Mouse (Mus musculus) myocyte (in vitro differentiated cells): ENCODE measurements around the gene Rbm47. TPM values are rescaled to one million over a fixed set of nuclear protein-coding genes. Genes with fewer than 3 reads are reported as not detected.

Experiments
- H3K27me3 ChIP-seq: one replicate; pipeline ENCODE4 v1.6.1; 2011; ENCODE audit not compliant: control insufficient read depth, insufficient read depth, insufficient read length
- H3K36me3 ChIP-seq: one replicate; pipeline ENCODE4 v1.6.1; 2011; ENCODE audit not compliant: control insufficient read depth, insufficient read depth
- H3K4me2 ChIP-seq: one replicate; pipeline ENCODE4 v1.6.1; 2011; ENCODE audit warnings: low read depth, control low read depth
- H3K4me3 ChIP-seq: one replicate; pipeline ENCODE4 v1.5.1; 2011; ENCODE audit warnings: mild to moderate bottlenecking, control low read depth, moderate library complexity
- H3K79me2 ChIP-seq: one replicate; pipeline ENCODE4 v1.6.1; 2011; ENCODE audit not compliant: control insufficient read depth, insufficient read depth
- H3ac ChIP-seq: one replicate; pipeline ENCODE4 v1.6.1; 2011; ENCODE audit not compliant: control insufficient read depth, insufficient read length
- CEBPB ChIP-seq: IDR thresholded peaks from 2 replicates; pipeline ENCODE4 v1.6.1; 2011; ENCODE audit warnings: mild to moderate bottlenecking, moderate library complexity; ENCODE audit not compliant: poor library complexity, insufficient read depth, severe bottlenecking
- E2F4 ChIP-seq: IDR thresholded peaks from one replicate; pipeline ENCODE4 v1.6.1; 2011; ENCODE audit warnings: mild to moderate bottlenecking, control low read depth, moderate library complexity; ENCODE audit not compliant: insufficient read depth
- MAX ChIP-seq: IDR thresholded peaks from one replicate; pipeline ENCODE4 v1.6.1; 2011; ENCODE audit warnings: low read depth, mild to moderate bottlenecking, control low read depth
- MYOD1 ChIP-seq, 3 experiments: IDR thresholded peaks; one replicate each; pipeline ENCODE4 v1.6.1; 2011; ENCODE audit warnings: control low read depth in 2 of 3, low read depth in 2 of 3, mild to moderate bottlenecking in 2 of 3, moderate library complexity in 1 of 3; ENCODE audit not compliant: insufficient read length in 2 of 3, control insufficient read depth in 1 of 3
- MYOG ChIP-seq, 3 experiments: IDR thresholded peaks; one replicate each; pipeline ENCODE4 v1.6.1; 2011; ENCODE audit warnings: control low read depth in 2 of 3, low read depth in 2 of 3, mild to moderate bottlenecking in 2 of 3; ENCODE audit not compliant: insufficient read length in 2 of 3, control insufficient read depth in 1 of 3, insufficient read depth in 1 of 3
- POLR2A ChIP-seq: IDR thresholded peaks from one replicate; pipeline ENCODE4 v1.6.1; 2011; ENCODE audit warnings: low read depth, mild to moderate bottlenecking, control low read depth, moderate library complexity; ENCODE audit not compliant: insufficient read length
- POLR2AphosphoS2 ChIP-seq: IDR thresholded peaks from one replicate; pipeline ENCODE4 v1.6.1; 2011; ENCODE audit warnings: low read depth, control low read depth; ENCODE audit not compliant: insufficient read length
- REST ChIP-seq: IDR thresholded peaks from one replicate; pipeline ENCODE4 v1.6.1; 2011; ENCODE audit warnings: mild to moderate bottlenecking, control low read depth, moderate library complexity; ENCODE audit not compliant: insufficient read depth, insufficient read length
- SRF ChIP-seq: IDR thresholded peaks from one replicate; pipeline ENCODE4 v1.6.1; 2011; ENCODE audit warnings: low read depth; ENCODE audit not compliant: control insufficient read depth, insufficient read length
- TCF12 ChIP-seq: IDR thresholded peaks from one replicate; pipeline ENCODE4 v1.6.1; 2011; ENCODE audit warnings: mild to moderate bottlenecking, control low read depth; ENCODE audit not compliant: poor library complexity, insufficient read depth, severe bottlenecking
- TCF3 ChIP-seq: IDR thresholded peaks from one replicate; pipeline ENCODE4 v1.6.1; 2011; ENCODE audit warnings: low read depth, control low read depth; ENCODE audit not compliant: insufficient read length
- USF1 ChIP-seq: IDR thresholded peaks from one replicate; pipeline ENCODE4 v1.6.1; 2011; ENCODE audit warnings: low read depth, mild to moderate bottlenecking, control low read depth, moderate library complexity
- polyA plus RNA-seq: library from polyadenylated mRNA; unstranded; fragments of >200 nt; fragmentation: generic; extraction: Trizol; gene quantifications from one replicate; pipeline ENCODE4 v1.2.1, GENCODE M21; 2012; ENCODE audit warnings: missing spikeins

The Rbm47 gene
- polyA plus RNA-seq, 1 experiment = 0.10 TPM

GRCm38 (mm10) chr5:66074235-66074634 is 98.7 kb downstream of the Rbm47 start:
- Histone ChIP-seq H3K4me2 (no peak overlapping the region), H3K79me2 (no peaks in the 10 kb centered on the region), H3ac (no peak overlapping the region), H3K27me3 (no peaks in the 10 kb centered on the region), H3K36me3 (no peaks in the 10 kb centered on the region), H3K4me3 (no peak overlapping the region)
- TF ChIP-seq REST (no peak), CEBPB (no peak), MYOD1 (IDR thresholded peaks at IDR 0.05; ENCODE audit: control insufficient read depth in 1 of 3, insufficient read length in 2 of 3, low read depth in 2 of 3) (no peak), E2F4 (no peak)

- Histone ChIP-seq H3K4me3 (no peak overlapping the region), H3K27me3 (no peaks in the 10 kb centered on the region), H3K79me2 (no peaks in the 10 kb centered on the region), H3ac (no peak overlapping the region), H3K36me3 (no peaks in the 10 kb centered on the region), H3K4me2 (no peak overlapping the region)
- TF ChIP-seq TCF3 = no peak
- TF ChIP-seq POLR2A = no peak
- TF ChIP-seq TCF12 = no peak
- TF ChIP-seq REST = no peak
- no peak for TF ChIP-seq MYOG (IDR thresholded peaks at IDR 0.05; ENCODE audit: control insufficient read depth in 1 of 3, insufficient read depth in 1 of 3, insufficient read length in 2 of 3, low read depth in 2 of 3)
- TF ChIP-seq CEBPB = no peak
- no peak for TF ChIP-seq E2F4
- no peak for TF ChIP-seq POLR2AphosphoS2
- TF ChIP-seq MYOD1 (IDR thresholded peaks at IDR 0.05; ENCODE audit: control insufficient read depth in 1 of 3, insufficient read length in 2 of 3, low read depth in 2 of 3) = no peak
- TF ChIP-seq MAX = no peak
- TF ChIP-seq USF1 = no peak
- TF ChIP-seq SRF = no peak
Measured at GRCm38 (mm10) chr5:66073604-66074164, 99.2 kb downstream of the Rbm47 start.

- Histone ChIP-seq H3K4me3 (no peak overlapping the region), H3K79me2 (no peaks in the 10 kb centered on the region), H3K27me3 (no peaks in the 10 kb centered on the region), H3K4me2 (no peak overlapping the region), H3ac (no peak overlapping the region), H3K36me3 (no peaks in the 10 kb centered on the region)
- TF ChIP-seq USF1 = no peak
- TF ChIP-seq TCF3 = no peak
- TF ChIP-seq CEBPB = no peak
- no peak for TF ChIP-seq SRF
- no peak for TF ChIP-seq REST
Measured at GRCm38 (mm10) chr5:66071722-66072121, 101.2 kb downstream of the Rbm47 start.

- no peaks in the 10 kb centered on the region for H3K27me3 ChIP-seq
- no peaks in the 10 kb centered on the region for H3K36me3 ChIP-seq
- TF ChIP-seq USF1 = no peak
- no peak for TF ChIP-seq POLR2A
- no peak for TF ChIP-seq TCF3
- no peak for TF ChIP-seq MAX
- TF ChIP-seq POLR2AphosphoS2 = no peak
- TF ChIP-seq E2F4 = no peak
- no peak for TF ChIP-seq TCF12
- no peak for TF ChIP-seq MYOG (IDR thresholded peaks at IDR 0.05; ENCODE audit: control insufficient read depth in 1 of 3, insufficient read depth in 1 of 3, insufficient read length in 2 of 3, low read depth in 2 of 3)
- TF ChIP-seq MYOD1 (IDR thresholded peaks at IDR 0.05; ENCODE audit: control insufficient read depth in 1 of 3, insufficient read length in 2 of 3, low read depth in 2 of 3) = no peak
- TF ChIP-seq SRF = no peak
- no peak for TF ChIP-seq REST
- TF ChIP-seq CEBPB = no peak
- no peaks in the 10 kb centered on the region for H3K79me2 ChIP-seq
- H3ac ChIP-seq = no peak overlapping the region
- no peak overlapping the region for H3K4me3 ChIP-seq
- H3K4me2 ChIP-seq = peak overlapping the region; percentile 81
Measured at GRCm38 (mm10) chr5:66070350-66070749, 102.6 kb downstream of the Rbm47 start.

GRCm38 (mm10) chr5:66069470-66070144 is 103.3 kb downstream of the Rbm47 start:
- no peaks in the 10 kb centered on the region for H3K36me3 ChIP-seq
- no peaks in the 10 kb centered on the region for H3K79me2 ChIP-seq
- H3ac ChIP-seq = no peak overlapping the region
- H3K4me3 ChIP-seq = no peak overlapping the region
- H3K27me3 ChIP-seq = no peaks in the 10 kb centered on the region
- peak overlapping the region; percentile 81 for H3K4me2 ChIP-seq
- TF ChIP-seq MYOD1 (IDR thresholded peaks at IDR 0.05; ENCODE audit: control insufficient read depth in 1 of 3, insufficient read length in 2 of 3, low read depth in 2 of 3) = peak in 2 of 3 experiments; percentile 66 to 89
- TF ChIP-seq MYOG (IDR thresholded peaks at IDR 0.05; ENCODE audit: control insufficient read depth in 1 of 3, insufficient read depth in 1 of 3, insufficient read length in 2 of 3, low read depth in 2 of 3) = peak in 2 of 3 experiments; percentile 54 to 68
- no peak for TF ChIP-seq E2F4
- no peak for TF ChIP-seq POLR2AphosphoS2
- TF ChIP-seq SRF = no peak
